ENCODE assay signal across 10 mouse cellular contexts in genomic region chr5:18360956-18361355, GRCm38 (mm10). TPM values are rescaled to one million over a fixed set of nuclear protein-coding genes. Genes with fewer than 3 reads are reported as not detected.
A peak's percentile ranks its signal among the peaks of the same experiment; 100 is the strongest.
DNase-seq lines count a peak whose midpoint lies in the region; ATAC-seq lines count a peak whose summit lies in the region.
"Had no signal": no experiment of that assay in that cellular context is flagged by ENCODE, and none has a peak within 500 bp of the region (broad histone marks: within the 10 kb centered on the region; RNA-seq: fewer than 3 reads in every experiment).

No protein-coding gene starts in this region.

- no peaks in the 10 kb centered on the region for H3K36me3 ChIP-seq in kidney, embryonic 16.5 days (ENCODE audit: insufficient read depth, low read length)
- H3K36me3 ChIP-seq in embryonic facial prominence, embryonic 12.5 days = no peaks in the 10 kb centered on the region
- no peaks in the 10 kb centered on the region for H3K36me3 ChIP-seq in intestine, embryonic 14.5 days (ENCODE audit: control insufficient read depth, insufficient read depth, low read length)
- H3K36me3 ChIP-seq in neural tube, embryonic 12.5 days = no peaks in the 10 kb centered on the region

- peak overlapping the region; percentile 91 for H3K4me2 ChIP-seq in kidney, embryonic 16.5 days (replicated peaks; ENCODE audit: low read depth, low read length)
- peak overlapping the region; percentile 96 for H3K4me2 ChIP-seq in embryonic facial prominence, embryonic 12.5 days (replicated peaks)
- peak overlapping the region; percentile 91 for H3K4me2 ChIP-seq in intestine, embryonic 14.5 days (ENCODE audit: low read length)
- H3K4me2 ChIP-seq in neural tube, embryonic 12.5 days (replicated peaks) = peak overlapping the region; percentile 91

- H3K9me3 ChIP-seq in kidney, embryonic 16.5 days (ENCODE audit: low read length) = peaks cover 3% of the 10 kb centered on the region; the same call in 1 of the 2 replicates
- H3K9me3 ChIP-seq in embryonic facial prominence, embryonic 12.5 days = no peaks in the 10 kb centered on the region
- H3K9me3 ChIP-seq in intestine, embryonic 14.5 days (ENCODE audit: control insufficient read depth, low read length) = 0 out of 2 replicates have a peak, but pooled peaks cover 3% of the 10 kb centered on the region
- H3K9me3 ChIP-seq in neural tube, embryonic 12.5 days = no peaks in the 10 kb centered on the region

- 18% methylated on average over 6 of the region's 6 CpGs for WGBS in kidney, embryonic 16.5 days
- WGBS in embryonic facial prominence, embryonic 12.5 days = 22% methylated on average over 6 of the region's 6 CpGs
- 31% methylated on average over 6 of the region's 6 CpGs for WGBS in intestine, embryonic 14.5 days
- WGBS in neural tube, embryonic 12.5 days = 12% methylated on average over 6 of the region's 6 CpGs

- DNase-seq in kidney, postnatal 25 days = no peak
- DNase-seq in intestine, embryonic 14.5 days (ENCODE audit: low spot score) = no peak
- no peak for DNase-seq in left cerebral cortex, postnatal 36 days (ENCODE audit: low spot score in 2 of 2)
- no peak for DNase-seq in cerebellum, adult 18-20 months
- no peak for DNase-seq in urinary bladder, postnatal 25 days (ENCODE audit: low spot score)

- H3K4me3 ChIP-seq in kidney, embryonic 16.5 days (ENCODE audit: low read length) = peak overlapping the region; percentile 90
- H3K4me3 ChIP-seq in embryonic facial prominence, embryonic 12.5 days = peak overlapping the region; percentile 78
- H3K4me3 ChIP-seq in intestine, embryonic 14.5 days (ENCODE audit: low read depth, low read length) = peak overlapping the region; percentile 76; the same call in 1 of the 2 replicates
- H3K4me3 ChIP-seq in neural tube, embryonic 12.5 days = peak overlapping the region; percentile 55

- no peak for ATAC-seq in kidney, embryonic 16.5 days (ENCODE audit: low FRiP score, low TSS enrichment)
- ATAC-seq in embryonic facial prominence, embryonic 12.5 days (ENCODE audit: insufficient number of reproducible peaks, insufficient read depth, low FRiP score, low TSS enrichment) = no peak
- ATAC-seq in intestine, embryonic 14.5 days (replicated peaks; ENCODE audit: low FRiP score, low TSS enrichment, low read depth) = no peak
- no peak for ATAC-seq in neural tube, embryonic 12.5 days (ENCODE audit: low FRiP score, low read depth)

- peak overlapping the region; percentile 87 for H3K9ac ChIP-seq in kidney, embryonic 16.5 days (replicated peaks; ENCODE audit: low read length)
- H3K9ac ChIP-seq in embryonic facial prominence, embryonic 12.5 days = no peak overlapping the region
- peak overlapping the region; percentile 87; the same call in 1 of the 2 replicates for H3K9ac ChIP-seq in intestine, embryonic 14.5 days (ENCODE audit: low read length)
- no peak overlapping the region for H3K9ac ChIP-seq in neural tube, embryonic 12.5 days

- H3K27ac ChIP-seq in kidney, embryonic 16.5 days (ENCODE audit: low read length) = peak overlapping the region; percentile 63; the same call in 1 of the 2 replicates
- H3K27ac ChIP-seq in embryonic facial prominence, embryonic 12.5 days = no peak overlapping the region
- H3K27ac ChIP-seq in intestine, embryonic 14.5 days (ENCODE audit: low read depth) = no peak overlapping the region
- H3K27ac ChIP-seq in neural tube, embryonic 12.5 days = no peak overlapping the region
- H3K27ac ChIP-seq: macrophage had no signal

- no peaks in the 10 kb centered on the region for H3K27me3 ChIP-seq in kidney, embryonic 16.5 days (ENCODE audit: insufficient read depth, low read length)
- H3K27me3 ChIP-seq in embryonic facial prominence, embryonic 12.5 days = no peaks in the 10 kb centered on the region; the same call in 1 of the 2 replicates
- no peaks in the 10 kb centered on the region for H3K27me3 ChIP-seq in intestine, embryonic 14.5 days (replicated peaks; ENCODE audit: control insufficient read depth, insufficient read depth, low read length)
- no peaks in the 10 kb centered on the region for H3K27me3 ChIP-seq in neural tube, embryonic 12.5 days (replicated peaks)
- H3K27me3 ChIP-seq: Patski had no signal

- H3K4me1 ChIP-seq in kidney, embryonic 16.5 days (ENCODE audit: insufficient read depth, low read length) = peaks cover 15% of the 10 kb centered on the region; the same call in 1 of the 2 replicates
- no peaks in the 10 kb centered on the region for H3K4me1 ChIP-seq in embryonic facial prominence, embryonic 12.5 days
- peaks cover 8% of the 10 kb centered on the region; the same call in 1 of the 2 replicates for H3K4me1 ChIP-seq in intestine, embryonic 14.5 days (replicated peaks; ENCODE audit: control insufficient read depth, insufficient read depth, low read length)
- no peaks in the 10 kb centered on the region for H3K4me1 ChIP-seq in neural tube, embryonic 12.5 days

- intact Hi-C loops in left cerebral cortex, postnatal 36 days (cut with DNase I) = loop anchor here (5.0 kb wide), 1 partner anchor 274 kb away; no protein-coding TSS in a partner anchor

RNA-seq across cellular contexts. Expression of gene Gnai1, which starts 0.8 kb away (rescaled TPM):
- polyA plus RNA-seq in kidney, embryonic 16.5 days (2015; fragmentation: Nextera tagmentation; extraction: Ambion mirVana) = 42.9 and 48.2 TPM in 2 replicates
- 19.3 and 20.7 TPM in 2 replicates for polyA plus RNA-seq in embryonic facial prominence, embryonic 12.5 days (2016; fragmentation: Nextera tagmentation; extraction: Ambion mirVana)
- 28.9 and 30.4 TPM in 2 replicates for polyA plus RNA-seq in intestine, embryonic 14.5 days (2014; fragmentation: Nextera tagmentation; extraction: Ambion mirVana)
- polyA plus RNA-seq in neural tube, embryonic 12.5 days (2016; fragmentation: Nextera tagmentation; extraction: Ambion mirVana) = 31.4 and 32.7 TPM in 2 replicates
- 100 to 1,000 TPM; 166 to 182 TPM for total RNA-seq in left cerebral cortex, postnatal 36 days (2021)
- polyA plus RNA-seq: macrophage had no signal

Comparison
In these comparisons a context has a peak if more than half of its experiments do, and no peak if none do; other contexts are left out.
1. H3K9ac ChIP-seq: peak in kidney, embryonic 16.5 days (single experiment) and intestine, embryonic 14.5 days (single experiment); none in embryonic facial prominence, embryonic 12.5 days (single experiment) and neural tube, embryonic 12.5 days (single experiment).
2. Peak in every context shown above with its lines, with median percentiles within 50 percentile points of each other: H3K4me2 ChIP-seq and H3K4me3 ChIP-seq.